Mouse (Mus musculus) kidney, adult 2 months (tissue): ENCODE data around the gene Mettl1.

Source experiments
- CTCF ChIP-seq: fragments of 200-500 bp; conservative IDR thresholded peaks from 2 replicates; pipeline ENCODE4 v1.5.1; 2011; ENCODE audit warnings: low read depth, mild to moderate bottlenecking, control low read depth, low read length, moderate library complexity, mixed read lengths; ENCODE audit not compliant: insufficient read depth, insufficient read length
- POLR2A ChIP-seq: fragments of 200-500 bp; IDR thresholded peaks from one replicate; pipeline ENCODE4 v1.6.1; 2011; ENCODE audit warnings: low read depth, low read length, control low read depth

DNA sequence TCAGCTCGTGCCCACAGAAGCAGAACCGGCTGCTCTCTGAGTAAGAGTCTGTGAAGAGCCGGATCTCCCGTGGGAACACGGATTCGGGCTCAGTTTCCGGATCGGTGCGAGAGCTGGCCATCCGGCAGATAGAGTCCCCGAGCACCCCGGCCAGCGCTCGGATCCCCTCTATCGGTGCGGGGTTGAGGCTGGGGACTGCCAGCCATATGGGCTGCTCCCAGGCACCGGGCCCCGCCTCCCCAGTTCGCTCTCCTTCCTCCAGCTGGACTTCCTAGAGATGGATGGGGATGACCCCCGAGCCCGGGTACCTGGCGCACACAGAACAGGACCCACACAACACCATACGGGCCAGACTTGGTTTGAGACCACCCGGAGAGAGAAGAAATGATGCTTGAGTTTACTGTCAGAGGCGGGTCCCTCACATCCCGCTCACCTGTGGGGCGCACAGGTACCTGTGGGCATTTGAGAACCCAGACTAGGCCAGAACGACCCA lies at the start of gene Mettl1, which contains the start of gene Eef1akmt3:
- no peak for TF ChIP-seq POLR2A
- no peak for TF ChIP-seq CTCF
